18 mouse cellular contexts compared by ENCODE assay signal in the genomic region with DNA sequence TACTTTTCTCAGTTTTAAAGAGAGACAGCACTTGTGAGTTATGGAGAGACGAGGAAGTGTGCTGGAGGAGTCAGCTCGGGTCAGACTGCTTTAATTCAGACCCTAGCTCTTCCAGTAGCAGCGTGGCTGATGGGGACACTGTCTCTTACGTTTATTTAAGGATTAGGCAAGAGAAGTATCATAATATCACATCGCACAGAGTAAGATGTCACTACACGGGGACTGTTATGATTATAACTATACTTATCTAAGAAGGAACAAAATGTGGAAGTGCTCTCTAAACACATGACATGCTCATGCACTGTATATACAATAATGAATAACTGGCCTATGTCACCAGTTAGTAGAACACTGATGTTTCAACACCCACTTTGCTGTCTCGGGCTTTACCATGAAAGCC.
DNase-seq lines count a peak whose midpoint lies in the region; ATAC-seq and TF ChIP-seq lines count a peak whose summit lies in the region.
"Had no signal": no experiment of that assay in that cellular context is flagged by ENCODE, and none has a peak within 500 bp of the region (broad histone marks: within the 10 kb centered on the region; RNA-seq: fewer than 3 reads in every experiment).

No protein-coding gene starts in this region.

- TF ChIP-seq CTCF in left cerebral cortex, adult 2 months (IDR thresholded peaks at IDR 0.05) = no peak

- H3K9me3 ChIP-seq in heart, embryonic 15.5 days (replicated peaks) = no peaks in the 10 kb centered on the region
- no peaks in the 10 kb centered on the region for H3K9me3 ChIP-seq in hindbrain, embryonic 14.5 days (ENCODE audit: control insufficient read depth, low read length)
- H3K9me3 ChIP-seq: embryonic facial prominence, embryonic 15.5 days; forebrain, embryonic 15.5 days; G1E; limb, embryonic 13.5 days; midbrain, embryonic 15.5 days; neural tube, embryonic 12.5 days; stomach, embryonic 15.5 days had no signal

- 50% methylated on average over 7 of the region's 7 CpGs for WGBS in heart, embryonic 15.5 days
- WGBS in hindbrain, embryonic 14.5 days = 56% methylated on average over 7 of the region's 7 CpGs

- no peak overlapping the region for H3K4me3 ChIP-seq in heart, embryonic 15.5 days
- no peak overlapping the region for H3K4me3 ChIP-seq in left cerebral cortex, adult 2 months
- H3K4me3 ChIP-seq in hindbrain, embryonic 14.5 days (replicated peaks; ENCODE audit: low read length) = no peak overlapping the region
- H3K4me3 ChIP-seq: embryonic facial prominence, embryonic 15.5 days; forebrain, embryonic 15.5 days; limb, embryonic 13.5 days; midbrain, embryonic 15.5 days; neural tube, embryonic 12.5 days; stomach, embryonic 15.5 days had no signal

- H3K4me2 ChIP-seq in heart, embryonic 15.5 days = no peak overlapping the region
- no peak overlapping the region for H3K4me2 ChIP-seq in hindbrain, embryonic 14.5 days (replicated peaks)
- H3K4me2 ChIP-seq: embryonic facial prominence, embryonic 15.5 days; forebrain, embryonic 15.5 days; limb, embryonic 13.5 days; midbrain, embryonic 15.5 days; neural tube, embryonic 12.5 days; stomach, embryonic 15.5 days had no signal

- ATAC-seq in heart, embryonic 15.5 days (replicated peaks; ENCODE audit: insufficient number of reproducible peaks, insufficient read depth, low FRiP score, low read depth) = no peak
- no peak for ATAC-seq in hindbrain, embryonic 14.5 days (ENCODE audit: low FRiP score)
- ATAC-seq: forebrain, embryonic 15.5 days; liver, postnatal 0 days had no signal

- no peak for DNase-seq in heart, postnatal 14 days
- no peak for DNase-seq in left cerebral cortex, adult 2 months (ENCODE audit: extremely low spot score in 1 of 2, low spot score in 2 of 2)
- no peak for DNase-seq in left cerebral cortex, adult 8-10 months (ENCODE audit: low spot score in 2 of 2)
- DNase-seq in hindbrain, embryonic 14.5 days (ENCODE audit: low spot score) = no peak
- DNase-seq in lung, postnatal 4 days = peak; percentile 26 to 48
- DNase-seq in urinary bladder, adult 2 months (ENCODE audit: low spot score) = no peak
- DNase-seq in layer of hippocampus, adult 8-10 months (ENCODE audit: low spot score in 2 of 2) = no peak
- DNase-seq: retina, postnatal 1 day; thymus, postnatal 14 days had no signal

- H3K4me1 ChIP-seq in heart, embryonic 15.5 days (replicated peaks) = peaks cover 48% of the 10 kb centered on the region
- peaks cover 29% of the 10 kb centered on the region for H3K4me1 ChIP-seq in hindbrain, embryonic 14.5 days (replicated peaks; ENCODE audit: control insufficient read depth, insufficient read depth, low read length)
- H3K4me1 ChIP-seq: embryonic facial prominence, embryonic 15.5 days; limb, embryonic 13.5 days; stomach, embryonic 15.5 days had no signal

- 0 out of 2 replicates have a peak overlapping the region, but pooled peaks have one; percentile 48 for H3K27ac ChIP-seq in heart, embryonic 15.5 days
- peak overlapping the region; percentile 69 for H3K27ac ChIP-seq in left cerebral cortex, adult 2 months
- H3K27ac ChIP-seq in hindbrain, embryonic 14.5 days = peak overlapping the region; percentile 21; the same call in 1 of the 2 replicates
- H3K27ac ChIP-seq: embryonic facial prominence, embryonic 15.5 days; forebrain, embryonic 15.5 days; limb, embryonic 13.5 days; neural tube, embryonic 12.5 days; stomach, embryonic 15.5 days had no signal

- H3K36me3 ChIP-seq in heart, embryonic 15.5 days = peaks cover 7% of the 10 kb centered on the region
- peaks cover 47% of the 10 kb centered on the region for H3K36me3 ChIP-seq in hindbrain, embryonic 14.5 days (replicated peaks; ENCODE audit: control insufficient read depth, insufficient read depth)
- H3K36me3 ChIP-seq: G1E; stomach, embryonic 15.5 days had no signal

- no peaks in the 10 kb centered on the region for H3K27me3 ChIP-seq in heart, embryonic 15.5 days
- H3K27me3 ChIP-seq in hindbrain, embryonic 14.5 days (ENCODE audit: control insufficient read depth, insufficient read depth, low read length) = no peaks in the 10 kb centered on the region
- H3K27me3 ChIP-seq: embryonic facial prominence, embryonic 15.5 days; forebrain, embryonic 15.5 days; limb, embryonic 13.5 days; midbrain, embryonic 15.5 days; neural tube, embryonic 12.5 days; stomach, embryonic 15.5 days had no signal

- intact Hi-C loops in heart, postnatal 14 days (cut with DNase I) = loop anchor here (10.0 kb wide), 1 partner anchor 499 kb away; a partner anchor contains a TSS
- intact Hi-C loops in left cerebral cortex, adult 2 months (cut with DNase I) = loop anchor here (2.0 to 10.0 kb wide), 5 partner anchors 69 to 411 kb away; a partner anchor contains a TSS

- no peak overlapping the region for H3K9ac ChIP-seq in heart, embryonic 15.5 days
- H3K9ac ChIP-seq in hindbrain, embryonic 14.5 days = no peak overlapping the region
- H3K9ac ChIP-seq: embryonic facial prominence, embryonic 15.5 days; forebrain, embryonic 15.5 days; limb, embryonic 13.5 days; liver, postnatal 0 days; midbrain, embryonic 15.5 days; neural tube, embryonic 12.5 days; stomach, embryonic 15.5 days had no signal

Comparison
In these comparisons a context has a peak if more than half of its experiments do, and no peak if none do; other contexts are left out.
1. DNase-seq: peak in lung, postnatal 4 days (2 of 2); none in heart, postnatal 14 days (0 of 2), left cerebral cortex, adult 2 months (0 of 2), left cerebral cortex, adult 8-10 months (0 of 2), hindbrain, embryonic 14.5 days (single experiment), urinary bladder, adult 2 months (single experiment) and layer of hippocampus, adult 8-10 months (0 of 2).
2. Peak in every context shown above with its lines, with median percentiles within 50 percentile points of each other: H3K27ac ChIP-seq.